Mouse (Mus musculus): ENCODE data around the gene Runx1.

DNA sequence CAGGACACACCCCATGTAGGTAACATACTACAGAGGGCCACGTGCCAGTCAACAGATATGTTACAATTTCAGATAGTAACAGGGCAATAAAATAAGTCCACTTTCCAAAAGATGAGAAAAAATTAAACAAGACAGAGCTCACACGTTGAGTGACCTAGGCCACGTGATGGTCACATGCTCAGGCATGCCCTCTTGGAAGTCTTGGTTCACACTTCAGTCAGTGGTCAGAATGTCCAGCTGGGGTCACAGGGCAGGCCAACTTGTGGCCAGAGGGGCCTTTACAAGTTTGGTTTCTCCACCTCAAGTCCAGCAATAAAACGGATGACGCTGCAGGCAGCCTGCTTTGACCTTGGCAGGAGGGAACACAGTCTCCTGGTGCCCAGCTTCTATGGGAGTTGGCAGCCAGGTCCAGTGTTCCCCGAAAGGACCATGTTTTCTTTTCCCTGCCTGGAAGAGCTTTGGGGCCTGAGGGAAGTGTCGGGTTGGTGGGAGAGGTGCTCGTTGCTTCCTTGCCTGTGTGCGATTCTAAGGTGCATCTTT is 46.0 kb downstream of the Runx1 start:
- TF ChIP-seq POLR2A (IDR thresholded peaks at IDR 0.05; ENCODE audit: low read depth, low read length): no peak
- no peak for TF ChIP-seq CTCF (conservative IDR thresholded peaks at IDR 0.05; ENCODE audit: insufficient read depth, insufficient read length, low read depth, low read length)

Measured in kidney, adult 2 months (tissue).